Mouse (Mus musculus): Measurements from ENCODE around the gene Csrp2. TPM values are rescaled to one million over a fixed set of nuclear protein-coding genes. Genes with fewer than 3 reads are reported as not detected.

The Csrp2 gene
- polyA plus RNA-seq, 1 experiment from 2014 or later, result 224 TPM

DNA sequence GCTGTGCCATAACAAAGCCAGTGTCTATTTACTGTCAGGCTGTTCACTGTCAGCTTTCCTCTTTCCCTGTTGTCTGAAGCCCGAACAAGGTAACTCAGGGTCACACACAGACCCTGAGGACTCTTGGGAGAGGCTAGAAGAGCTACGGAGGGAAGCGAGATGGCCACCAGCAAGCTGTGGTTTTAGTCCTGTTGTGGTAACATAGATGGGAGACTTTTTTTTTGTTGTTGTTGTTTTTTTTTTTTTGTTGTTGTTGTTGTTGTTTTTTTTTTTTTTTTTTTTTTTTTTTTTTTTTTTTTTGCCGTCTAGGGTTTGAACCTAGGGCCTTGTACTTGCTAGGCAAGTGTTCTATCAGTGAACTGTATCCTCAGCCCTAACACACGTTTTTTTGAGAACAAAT, 14.0 kb downstream of the Csrp2 start:
- H3K4me3 ChIP-seq (replicated peaks), result no peak overlapping the region
- 0 out of 2 replicates have a peak, but pooled peaks cover 4% of the 10 kb centered on the region for H3K36me3 ChIP-seq
- peaks cover 15% of the 10 kb centered on the region for H3K4me1 ChIP-seq
- no peaks in the 10 kb centered on the region for H3K9me3 ChIP-seq
- 81% methylated on average over 5 of the region's 5 CpGs for WGBS
- H3K4me2 ChIP-seq, result no peak overlapping the region
- ATAC-seq (ENCODE audit: insufficient read depth, low FRiP score, low read depth), result no peak
- no peak overlapping the region for H3K9ac ChIP-seq
- no peaks in the 10 kb centered on the region for H3K27me3 ChIP-seq (replicated peaks)
- H3K27ac ChIP-seq, result no peak overlapping the region

DNA sequence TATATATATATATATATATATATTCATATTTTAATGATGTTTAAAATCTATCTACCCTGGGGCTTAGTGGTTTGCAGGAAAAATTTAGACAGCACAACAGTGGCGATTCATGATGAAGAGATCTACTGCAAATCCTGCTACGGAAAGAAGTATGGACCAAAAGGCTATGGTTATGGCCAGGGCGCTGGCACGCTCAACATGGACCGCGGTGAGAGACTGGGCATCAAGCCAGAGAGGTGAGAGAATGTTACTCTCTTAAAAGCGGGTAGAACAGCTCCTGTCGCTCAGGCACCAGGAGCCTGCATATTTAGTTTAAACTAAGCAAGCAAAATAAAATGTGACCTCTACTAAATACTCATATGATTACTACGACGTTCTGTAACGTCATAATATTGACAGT, 15.5 kb downstream of the Csrp2 start:
- ATAC-seq (ENCODE audit: insufficient read depth, low FRiP score, low read depth), result no peak
- H3K4me1 ChIP-seq, result peaks cover 6% of the 10 kb centered on the region; the same call in 1 of the 2 replicates
- no peak overlapping the region for H3K9ac ChIP-seq
- H3K27ac ChIP-seq, result no peak overlapping the region
- H3K27me3 ChIP-seq (replicated peaks), result no peaks in the 10 kb centered on the region
- H3K4me3 ChIP-seq (replicated peaks), result no peak overlapping the region
- no peaks in the 10 kb centered on the region for H3K9me3 ChIP-seq
- WGBS, result 78% methylated on average over 11 of the region's 11 CpGs
- no peak overlapping the region for H3K4me2 ChIP-seq
- H3K36me3 ChIP-seq, result 0 out of 2 replicates have a peak, but pooled peaks cover 8% of the 10 kb centered on the region

DNA sequence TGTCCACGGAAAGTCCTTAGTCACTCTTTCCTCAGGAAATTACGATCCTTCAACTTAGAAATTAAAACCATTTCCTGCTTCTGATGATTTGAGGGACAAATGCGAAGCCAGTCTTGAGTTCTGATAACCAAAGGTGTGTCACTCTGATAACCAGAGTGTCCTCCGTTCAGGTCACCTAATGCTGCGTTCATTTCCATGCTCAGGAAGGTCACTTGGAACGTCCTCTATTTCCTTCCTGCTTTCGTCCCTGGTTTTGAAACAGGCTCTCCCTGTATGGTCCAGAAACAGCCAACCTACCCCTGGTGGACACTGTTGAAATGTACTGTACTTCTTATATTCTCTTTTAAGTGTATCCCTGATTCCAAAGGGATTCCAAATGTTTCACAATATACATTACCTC, 16.1 kb downstream of the Csrp2 start:
- Histone ChIP-seq H3K36me3 (0 out of 2 replicates have a peak, but pooled peaks cover 8% of the 10 kb centered on the region), H3K9ac (no peak overlapping the region), H3K4me2 (no peak overlapping the region), H3K9me3 (no peaks in the 10 kb centered on the region), H3K27me3 (replicated peaks) (no peaks in the 10 kb centered on the region), H3K27ac (no peak overlapping the region), H3K4me3 (replicated peaks) (no peak overlapping the region), H3K4me1 (peaks cover 6% of the 10 kb centered on the region; the same call in 1 of the 2 replicates)
- WGBS, result 75% methylated on average over 7 of the region's 7 CpGs
- no peak for ATAC-seq (ENCODE audit: insufficient read depth, low FRiP score, low read depth)

DNA sequence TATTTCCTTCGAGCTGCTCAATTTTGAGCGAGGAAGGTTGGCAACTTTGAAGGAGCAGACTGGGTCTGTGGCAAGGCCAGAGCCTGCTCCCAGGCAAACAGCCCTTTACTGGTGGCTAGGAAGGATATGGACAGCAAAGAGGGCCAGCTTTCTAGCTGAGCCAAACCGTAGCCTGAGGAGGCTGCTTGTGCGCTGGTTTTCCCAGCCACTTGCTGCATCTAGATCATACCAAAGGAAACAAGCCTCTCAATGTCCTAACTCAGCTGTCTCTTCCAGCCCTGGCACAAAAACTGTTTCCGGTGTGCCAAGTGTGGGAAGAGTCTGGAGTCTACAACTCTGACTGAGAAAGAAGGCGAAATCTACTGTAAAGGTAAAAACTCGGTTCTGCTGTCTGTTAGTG, 18.8 kb downstream of the Csrp2 start:
- Histone ChIP-seq H3K36me3 (peaks cover 11% of the 10 kb centered on the region), H3K4me1 (no peaks in the 10 kb centered on the region), H3K9me3 (no peaks in the 10 kb centered on the region), H3K4me2 (no peak overlapping the region), H3K4me3 (replicated peaks) (no peak overlapping the region), H3K27ac (no peak overlapping the region), H3K27me3 (replicated peaks) (no peaks in the 10 kb centered on the region), H3K9ac (no peak overlapping the region)
- no peak for ATAC-seq (ENCODE audit: insufficient read depth, low FRiP score, low read depth)
- WGBS, result 93% methylated on average over 7 of the region's 7 CpGs

DNA sequence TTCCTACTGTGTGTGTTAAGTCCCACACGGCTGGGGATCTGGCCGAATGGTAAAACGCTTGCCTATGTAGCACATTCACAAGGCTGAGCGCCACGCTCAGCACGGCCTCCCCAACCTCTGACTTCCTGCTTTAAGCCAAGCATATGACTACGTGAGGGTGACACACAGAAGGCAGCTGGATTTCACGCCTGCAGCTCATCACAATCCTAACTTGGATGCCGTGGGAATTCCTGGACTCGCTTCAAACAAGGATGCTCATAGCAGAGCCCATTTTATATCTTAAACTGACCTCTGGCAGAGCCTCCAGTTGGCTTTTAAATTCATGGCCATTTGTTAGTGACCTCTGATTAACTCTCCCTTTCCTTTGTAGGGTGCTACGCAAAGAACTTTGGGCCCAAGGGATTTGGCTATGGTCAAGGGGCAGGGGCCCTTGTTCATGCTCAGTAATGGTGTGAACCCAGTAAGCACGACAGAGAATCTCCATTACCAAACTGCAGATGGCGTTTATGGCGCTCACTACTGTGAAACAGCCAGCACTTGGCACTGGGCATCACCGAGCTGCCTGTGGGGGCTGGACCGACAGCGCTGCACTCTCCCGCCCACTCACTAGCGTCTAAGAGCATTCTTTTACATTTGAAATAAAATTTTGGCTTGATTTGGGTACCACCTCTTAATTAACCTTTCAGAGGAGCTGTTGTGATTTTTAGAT, 19.4 kb downstream of the Csrp2 start:
- no peaks in the 10 kb centered on the region for H3K4me1 ChIP-seq
- no peaks in the 10 kb centered on the region for H3K27me3 ChIP-seq (replicated peaks)
- ATAC-seq (ENCODE audit: insufficient read depth, low FRiP score, low read depth), result no peak
- no peak overlapping the region for H3K9ac ChIP-seq
- no peak overlapping the region for H3K27ac ChIP-seq
- H3K36me3 ChIP-seq, result peaks cover 11% of the 10 kb centered on the region
- 84% methylated on average over 19 of the region's 19 CpGs for WGBS
- no peak overlapping the region for H3K4me3 ChIP-seq (replicated peaks)
- H3K9me3 ChIP-seq, result no peaks in the 10 kb centered on the region
- no peak overlapping the region for H3K4me2 ChIP-seq

DNA sequence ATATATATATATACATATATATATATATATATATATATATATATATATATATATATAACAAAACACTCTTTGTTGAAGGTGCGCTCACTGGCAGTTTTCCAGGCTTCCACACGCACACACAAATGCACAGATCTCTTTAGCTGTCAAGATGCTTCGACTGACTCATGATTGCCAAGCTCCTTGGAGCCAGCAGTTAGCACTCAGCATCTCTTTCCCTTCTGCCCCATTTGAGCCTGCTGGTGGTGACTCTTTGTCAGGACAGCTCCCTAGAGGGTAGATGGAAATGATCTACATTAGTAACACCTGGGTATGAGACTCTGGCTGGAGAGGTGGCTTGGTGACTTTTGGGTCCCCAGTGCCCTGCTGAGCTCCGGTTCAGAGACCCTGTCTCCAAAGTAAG, 20.1 kb downstream of the Csrp2 start:
- Histone ChIP-seq H3K27me3 (replicated peaks) (no peaks in the 10 kb centered on the region), H3K27ac (no peak overlapping the region), H3K4me1 (no peaks in the 10 kb centered on the region), H3K9ac (no peak overlapping the region), H3K4me3 (replicated peaks) (no peak overlapping the region), H3K9me3 (no peaks in the 10 kb centered on the region), H3K4me2 (no peak overlapping the region), H3K36me3 (peaks cover 11% of the 10 kb centered on the region)
- no peak for ATAC-seq (ENCODE audit: insufficient read depth, low FRiP score, low read depth)
- WGBS, result 73% methylated on average over 4 of the region's 4 CpGs

DNA sequence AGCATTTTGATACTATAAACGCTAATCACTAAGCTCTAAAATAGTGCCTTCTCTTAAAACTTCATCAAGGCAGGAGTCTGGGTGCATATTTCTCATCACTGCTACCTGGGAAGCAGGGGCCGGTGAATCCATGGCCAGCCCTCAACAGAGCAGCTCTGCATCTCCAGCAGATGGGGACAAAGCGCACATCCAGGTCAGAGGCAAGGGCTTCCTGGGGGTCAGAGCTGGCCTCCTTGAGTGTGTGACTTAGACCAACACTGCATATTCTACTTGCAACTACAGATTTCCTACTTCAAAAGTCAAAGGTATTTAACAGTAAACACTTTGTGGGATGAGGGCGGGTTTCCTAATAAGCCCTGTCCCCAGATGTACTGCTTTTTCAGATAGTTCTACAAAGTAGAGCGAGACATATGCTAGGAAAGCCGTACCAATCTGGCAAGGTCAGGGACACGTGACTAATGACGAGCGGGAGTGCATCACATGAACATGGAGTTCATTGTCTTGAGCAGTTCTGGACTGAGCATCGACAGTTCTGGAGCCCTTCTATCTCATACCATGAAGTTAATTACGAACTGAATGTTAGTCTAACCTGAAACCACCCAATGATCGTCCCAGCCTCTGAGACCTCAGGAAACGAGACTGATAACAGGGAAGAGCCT, 21.3 kb downstream of the Csrp2 start:
- no peaks in the 10 kb centered on the region for H3K27me3 ChIP-seq (replicated peaks)
- no peaks in the 10 kb centered on the region for H3K4me1 ChIP-seq
- H3K4me2 ChIP-seq, result no peak overlapping the region
- ATAC-seq (ENCODE audit: insufficient read depth, low FRiP score, low read depth), result no peak
- 83% methylated on average over 13 of the region's 13 CpGs for WGBS
- peaks cover 11% of the 10 kb centered on the region for H3K36me3 ChIP-seq
- no peaks in the 10 kb centered on the region for H3K9me3 ChIP-seq
- H3K9ac ChIP-seq, result no peak overlapping the region
- no peak overlapping the region for H3K4me3 ChIP-seq (replicated peaks)
- no peak overlapping the region for H3K27ac ChIP-seq

DNA sequence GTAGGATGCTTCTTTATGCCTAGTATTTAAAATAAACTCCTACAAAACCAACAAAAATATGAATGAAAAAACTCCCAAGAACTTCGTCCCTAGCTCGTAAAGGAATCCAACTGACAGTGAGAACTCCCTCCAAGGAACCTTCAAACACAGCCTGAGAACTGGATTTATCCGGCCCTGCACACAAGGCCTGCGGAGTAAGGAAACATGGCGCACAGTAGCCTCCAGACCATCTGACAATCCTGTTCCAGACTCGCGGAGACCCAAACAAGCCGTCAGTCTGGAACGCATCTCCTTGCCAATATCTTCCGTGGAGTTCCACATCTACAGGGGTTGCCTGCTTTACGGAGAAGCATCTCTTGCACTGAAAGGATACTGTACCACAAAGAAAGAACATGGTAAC, 22.4 kb downstream of the Csrp2 start:
- Histone ChIP-seq H3K9me3 (no peaks in the 10 kb centered on the region), H3K36me3 (peaks cover 11% of the 10 kb centered on the region), H3K4me1 (no peaks in the 10 kb centered on the region), H3K4me2 (no peak overlapping the region), H3K4me3 (replicated peaks) (no peak overlapping the region), H3K27ac (no peak overlapping the region), H3K27me3 (replicated peaks) (no peaks in the 10 kb centered on the region), H3K9ac (no peak overlapping the region)
- ATAC-seq (ENCODE audit: insufficient read depth, low FRiP score, low read depth), result no peak
- 90% methylated on average over 11 of the region's 11 CpGs for WGBS

DNA sequence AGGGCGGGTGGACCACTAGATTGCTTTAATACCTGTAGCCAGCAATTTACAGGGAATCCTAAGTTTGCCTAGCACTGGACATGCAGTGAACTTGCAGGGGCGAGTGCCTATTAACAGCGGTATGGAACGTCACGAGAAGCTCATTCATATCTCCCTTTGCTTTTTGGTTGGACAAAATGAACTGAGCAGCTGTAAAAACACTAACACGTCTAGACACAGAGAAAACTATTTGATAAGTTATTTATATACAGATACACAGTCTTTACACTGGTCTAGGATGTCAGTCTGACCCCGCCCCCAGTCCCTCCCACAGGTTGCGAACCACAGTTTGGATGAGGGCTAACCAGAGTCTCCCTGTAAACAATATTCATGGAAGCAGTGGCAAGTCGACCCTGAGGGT, 23.2 kb downstream of the Csrp2 start:
- H3K27me3 ChIP-seq (replicated peaks), result no peaks in the 10 kb centered on the region
- no peak overlapping the region for H3K9ac ChIP-seq
- no peaks in the 10 kb centered on the region for H3K9me3 ChIP-seq
- H3K4me1 ChIP-seq, result no peaks in the 10 kb centered on the region
- no peak overlapping the region for H3K4me3 ChIP-seq (replicated peaks)
- H3K4me2 ChIP-seq, result no peak overlapping the region
- H3K27ac ChIP-seq, result no peak overlapping the region
- no peak for ATAC-seq (ENCODE audit: insufficient read depth, low FRiP score, low read depth)
- peaks cover 11% of the 10 kb centered on the region for H3K36me3 ChIP-seq
- 81% methylated on average over 9 of the region's 9 CpGs for WGBS

DNA sequence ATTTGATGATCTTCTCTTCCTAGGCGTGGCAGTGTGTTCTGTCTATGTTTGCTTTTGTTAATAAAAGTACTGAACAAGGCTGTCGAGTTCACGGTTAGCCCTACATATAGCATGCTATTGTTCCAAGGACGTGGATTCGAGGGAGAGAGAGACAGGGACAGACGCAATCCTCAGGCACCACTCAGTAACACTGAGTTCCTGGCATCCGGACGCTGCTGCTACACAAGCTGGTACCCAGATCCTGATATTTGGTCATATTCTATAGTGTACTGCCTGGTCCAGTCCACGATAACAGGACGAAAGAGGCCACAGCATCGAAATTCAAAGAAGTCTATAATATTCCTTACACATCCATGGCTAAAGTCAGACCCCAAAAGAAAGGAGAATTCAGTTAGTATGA, 24.6 kb downstream of the Csrp2 start:
- WGBS, result 91% methylated on average over 11 of the region's 11 CpGs
- H3K36me3 ChIP-seq, result peaks cover 3% of the 10 kb centered on the region

DNA sequence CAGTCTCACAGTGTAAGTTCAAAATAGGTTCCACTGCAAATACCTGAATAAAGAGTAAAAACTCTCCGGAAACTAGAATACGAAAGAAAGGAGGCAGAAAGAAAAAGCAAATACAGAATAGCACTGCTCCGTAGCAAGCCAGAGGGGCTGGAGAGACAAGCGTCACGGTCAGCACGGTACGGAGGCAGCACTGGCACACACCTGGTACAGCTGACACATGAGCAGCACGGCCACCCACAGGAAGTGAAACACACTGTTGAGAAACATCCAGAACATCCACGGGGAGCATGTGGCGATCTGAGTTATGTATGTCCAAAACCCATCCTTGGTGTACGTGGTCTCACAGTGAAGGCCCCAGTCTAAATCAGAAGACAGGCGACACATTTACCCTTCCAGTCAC, 26.4 kb downstream of the Csrp2 start:
- Histone ChIP-seq H3K4me2 (no peak overlapping the region), H3K36me3 (peaks cover 3% of the 10 kb centered on the region), H3K27me3 (replicated peaks) (no peaks in the 10 kb centered on the region), H3K4me3 (replicated peaks) (no peak overlapping the region), H3K27ac (no peak overlapping the region), H3K9me3 (no peaks in the 10 kb centered on the region), H3K9ac (no peak overlapping the region), H3K4me1 (no peaks in the 10 kb centered on the region)
- 82% methylated on average over 12 of the region's 12 CpGs for WGBS
- ATAC-seq (ENCODE audit: insufficient read depth, low FRiP score, low read depth), result no peak

More for the DNA sequence above, 24.6 kb downstream of the Csrp2 start:
- H3K4me2 ChIP-seq, result no peak overlapping the region
- H3K27me3 ChIP-seq (replicated peaks), result no peaks in the 10 kb centered on the region
- no peak overlapping the region for H3K4me3 ChIP-seq (replicated peaks)
- H3K27ac ChIP-seq, result no peak overlapping the region
- no peaks in the 10 kb centered on the region for H3K9me3 ChIP-seq
- ATAC-seq (ENCODE audit: insufficient read depth, low FRiP score, low read depth), result no peak
- H3K4me1 ChIP-seq, result no peaks in the 10 kb centered on the region
- no peak overlapping the region for H3K9ac ChIP-seq

DNA sequence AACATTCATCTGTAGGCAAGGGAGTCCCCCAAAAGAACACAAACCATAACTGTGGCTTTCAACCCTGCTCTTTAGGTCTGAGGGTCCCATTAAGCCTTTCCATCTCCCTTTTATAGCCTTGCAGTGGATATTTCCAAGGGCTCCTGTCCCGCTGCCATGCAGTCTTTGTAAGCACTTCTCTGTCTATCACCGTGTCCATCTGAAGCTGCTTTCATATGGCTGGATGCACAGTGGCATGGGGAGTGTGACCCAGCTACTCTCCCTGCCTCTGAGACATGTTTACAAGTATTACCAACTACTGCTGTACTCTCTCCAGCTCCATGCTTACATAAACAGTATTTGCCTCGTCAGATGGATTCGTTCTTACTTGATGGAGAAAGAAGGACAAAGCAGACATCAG, 28.0 kb downstream of the Csrp2 start:
- Histone ChIP-seq H3K4me1 (no peaks in the 10 kb centered on the region), H3K4me3 (replicated peaks) (no peak overlapping the region), H3K27me3 (replicated peaks) (no peaks in the 10 kb centered on the region), H3K9ac (no peak overlapping the region), H3K4me2 (no peak overlapping the region), H3K9me3 (no peaks in the 10 kb centered on the region), H3K27ac (no peak overlapping the region), H3K36me3 (no peaks in the 10 kb centered on the region; the same call in 1 of the 2 replicates)
- no peak for ATAC-seq (ENCODE audit: insufficient read depth, low FRiP score, low read depth)
- 72% methylated on average over 4 of the region's 4 CpGs for WGBS

Measured in stomach, embryonic 15.5 days (tissue).